Mouse (Mus musculus) spleen, adult 2 months (tissue): ENCODE results near the gene Gga2. TPM values are rescaled to one million over a fixed set of nuclear protein-coding genes. Genes with fewer than 3 reads are reported as not detected.
A peak's percentile ranks its signal among the peaks of the same experiment; 100 is the strongest.

Experiments
- DNase-seq, 2 experiments: peaks; one replicate each; pipeline versions ENCODE4 v3.0.0 to v3.0.0-alpha.2; 2012 to 2021; ENCODE audit warnings: low spot score in 2 of 2, low read depth in 1 of 2
- H3K27ac ChIP-seq: fragments of 200-500 bp; 2 replicates; pipeline ENCODE4 v1.5.1; 2012; ENCODE audit warnings: low read length, inconsistent platforms; ENCODE audit not compliant: insufficient read depth
- H3K27me3 ChIP-seq: fragments of 200-500 bp; 2 replicates; pipeline ENCODE4 v1.6.1; 2012; ENCODE audit warnings: mild to moderate bottlenecking, moderate library complexity, low read length, inconsistent platforms; ENCODE audit not compliant: control insufficient read depth, insufficient read depth
- H3K36me3 ChIP-seq: fragments of 200-500 bp; 2 replicates; pipeline ENCODE4 v1.6.1; 2012; ENCODE audit warnings: mild to moderate bottlenecking, low read length, inconsistent platforms; ENCODE audit not compliant: control insufficient read depth, insufficient read depth
- H3K4me1 ChIP-seq: fragments of 200-500 bp; 2 replicates; pipeline ENCODE4 v1.6.1; 2011; ENCODE audit warnings: inconsistent platforms; ENCODE audit not compliant: control insufficient read depth, insufficient read depth, insufficient read length
- H3K4me3 ChIP-seq: fragments of 200-500 bp; 2 replicates; pipeline ENCODE4 v1.5.1; 2011; ENCODE audit warnings: mild to moderate bottlenecking, inconsistent platforms; ENCODE audit not compliant: insufficient read depth, insufficient read length; ENCODE audit errors: extremely low read depth
- CTCF ChIP-seq: fragments of 200-500 bp; IDR thresholded peaks from 2 replicates; pipeline ENCODE4 v1.5.1; 2011; ENCODE audit warnings: mild to moderate bottlenecking, inconsistent platforms; ENCODE audit not compliant: insufficient read depth, insufficient read length, insufficient replicate concordance; ENCODE audit errors: extremely low read depth
- POLR2A ChIP-seq: fragments of 200-500 bp; IDR thresholded peaks from 2 replicates; pipeline ENCODE4 v1.6.1; 2011; ENCODE audit warnings: low read depth, low read length, inconsistent platforms
- WGBS: fragments of 180-500 bp; shearing (Covaris S2); methylation state at CpG from one replicate; pipeline ENCODE4 v1.1.7; 2018; 5-methylcytosine and 5-hydroxymethylcytosine counted together
- polyA plus RNA-seq: library from polyadenylated mRNA; depleted of rRNA; stranded (reverse); fragments of >200 nt; gene quantifications from 2 replicates; pipeline ENCODE4 v1.2.3, GENCODE M21; 2012

Gga2 gene
- polyA plus RNA-seq, 1 experiment, result 88.1 TPM

- no peaks in the 10 kb centered on the region for H3K4me1 ChIP-seq
- no peaks in the 10 kb centered on the region for H3K27me3 ChIP-seq
- no peak for DNase-seq
- TF ChIP-seq CTCF, result no peak
- no peak for TF ChIP-seq POLR2A
- H3K27ac ChIP-seq, result no peak overlapping the region
- H3K36me3 ChIP-seq, result peaks cover 3% of the 10 kb centered on the region; the same call in 1 of the 2 replicates
- H3K4me3 ChIP-seq, result no peak overlapping the region
- WGBS, result 41% methylated on average over 3 of the region's 3 CpGs
Measured at GRCm38 (mm10) chr7:122033371-122033770, 12.3 kb upstream of the Gga2 start.

GRCm38 (mm10) chr7:122022131-122022530 is 1.1 kb upstream of the Gga2 start:
- Histone ChIP-seq H3K4me1 (peaks cover 13% of the 10 kb centered on the region), H3K27ac (no peak overlapping the region), H3K4me3 (no peak overlapping the region), H3K27me3 (no peaks in the 10 kb centered on the region), H3K36me3 (peaks cover 1% of the 10 kb centered on the region; the same call in 1 of the 2 replicates)
- DNase-seq, result no peak
- TF ChIP-seq CTCF, result no peak
- no peak for TF ChIP-seq POLR2A
- WGBS, result 91% methylated on average over 2 of the region's 2 CpGs

- peak overlapping the region; percentile 96 for H3K27ac ChIP-seq
- H3K4me1 ChIP-seq, result peaks cover 18% of the 10 kb centered on the region
- no peak for TF ChIP-seq POLR2A
- TF ChIP-seq CTCF, result no peak
- H3K36me3 ChIP-seq, result peaks cover 1% of the 10 kb centered on the region; the same call in 1 of the 2 replicates
- H3K4me3 ChIP-seq, result peak overlapping the region; percentile 90
- H3K27me3 ChIP-seq, result no peaks in the 10 kb centered on the region
- 14% methylated on average over 6 of the region's 6 CpGs for WGBS
- no peak for DNase-seq
Measured at GRCm38 (mm10) chr7:122020273-122020666, 752 bp downstream of the Gga2 start.

GRCm38 (mm10) chr7:122018978-122019377 is 2.0 kb downstream of the Gga2 start:
- Histone ChIP-seq H3K27me3 (no peaks in the 10 kb centered on the region), H3K4me3 (peak overlapping the region; percentile 31; the same call in 1 of the 2 replicates), H3K27ac (peak overlapping the region; percentile 70; the same call in 1 of the 2 replicates), H3K4me1 (peaks cover 18% of the 10 kb centered on the region), H3K36me3 (peaks cover 1% of the 10 kb centered on the region; the same call in 1 of the 2 replicates)
- 92% methylated on average over 7 of the region's 7 CpGs for WGBS
- TF ChIP-seq CTCF (no peak), POLR2A (no peak)
- no peak for DNase-seq

- Histone ChIP-seq H3K27ac (peak overlapping the region; percentile 70), H3K36me3 (peaks cover 1% of the 10 kb centered on the region; the same call in 1 of the 2 replicates), H3K4me1 (peaks cover 18% of the 10 kb centered on the region), H3K4me3 (peak overlapping the region; percentile 31; the same call in 1 of the 2 replicates), H3K27me3 (no peaks in the 10 kb centered on the region)
- WGBS, result 30% methylated on average over 3 of the region's 3 CpGs
- no peak for TF ChIP-seq POLR2A
- TF ChIP-seq CTCF, result no peak
- DNase-seq, result peak; percentile 33 to 77
Measured at GRCm38 (mm10) chr7:122018247-122018646, 2.8 kb downstream of the Gga2 start.

GRCm38 (mm10) chr7:122015734-122016133 is 5.3 kb downstream of the Gga2 start:
- H3K4me3 ChIP-seq, result no peak overlapping the region
- peaks cover 18% of the 10 kb centered on the region for H3K4me1 ChIP-seq
- TF ChIP-seq POLR2A (no peak), CTCF (no peak)
- no peak for DNase-seq
- no peaks in the 10 kb centered on the region for H3K27me3 ChIP-seq
- 85% methylated on average over 10 of the region's 10 CpGs for WGBS
- no peak overlapping the region for H3K27ac ChIP-seq
- peaks cover 4% of the 10 kb centered on the region for H3K36me3 ChIP-seq

GRCm38 (mm10) chr7:122015105-122015504 is 5.9 kb downstream of the Gga2 start:
- no peaks in the 10 kb centered on the region for H3K27me3 ChIP-seq
- no peak for DNase-seq
- H3K4me1 ChIP-seq, result peaks cover 18% of the 10 kb centered on the region
- WGBS, result 93% methylated on average over 8 of the region's 8 CpGs
- H3K27ac ChIP-seq, result no peak overlapping the region
- TF ChIP-seq POLR2A (no peak), CTCF (no peak)
- peaks cover 8% of the 10 kb centered on the region for H3K36me3 ChIP-seq
- no peak overlapping the region for H3K4me3 ChIP-seq

GRCm38 (mm10) chr7:122012949-122013348 is 8.1 kb downstream of the Gga2 start:
- no peak for TF ChIP-seq POLR2A
- no peak for TF ChIP-seq CTCF
- peaks cover 10% of the 10 kb centered on the region for H3K4me1 ChIP-seq
- no peaks in the 10 kb centered on the region for H3K27me3 ChIP-seq
- H3K4me3 ChIP-seq, result no peak overlapping the region
- no peak overlapping the region for H3K27ac ChIP-seq
- 90% methylated on average over 10 of the region's 10 CpGs for WGBS
- H3K36me3 ChIP-seq, result peaks cover 16% of the 10 kb centered on the region
- DNase-seq, result no peak
